Mouse (Mus musculus) monocyte, adult 2 months (primary cell): ENCODE measurements around the gene Ak5.
"Not testable (repeated sequence)": the region's sequence is repeated elsewhere in the genome, so short reads cannot be mapped to it uniquely, and the experiment has no call there.

Experiments used
- DNase-seq, 2 experiments: peaks; one replicate each; pipeline ENCODE4 v3.0.0; 2022; ENCODE audit warnings: low spot score in 2 of 2, low read depth in 1 of 2

The Ak5 gene

GRCm38 (mm10) chr3:152668239-152668638, at the start of gene Ak5:
TSS of gene Ak5 (minus strand) at chr3:152668360.
- DNase-seq: no peak

- DNase-seq: peak; percentile 62 to 94
These were observed 46.1 kb upstream of the Ak5 start, which contains the start of gene Pigk for GRCm38 (mm10) chr3:152713991-152714902. TSS of gene Pigk (plus strand) at chr3:152714100.

- no peak for DNase-seq
These were observed 44.8 kb upstream of the Ak5 start for GRCm38 (mm10) chr3:152712957-152713356.

GRCm38 (mm10) chr3:152709936-152710335, 41.8 kb upstream of the Ak5 start:
- DNase-seq: no peak

GRCm38 (mm10) chr3:152707321-152707823, 39.2 kb upstream of the Ak5 start:
- DNase-seq: no peak

GRCm38 (mm10) chr3:152706901-152707300, 38.7 kb upstream of the Ak5 start:
- no peak for DNase-seq

GRCm38 (mm10) chr3:152705826-152706225, 37.7 kb upstream of the Ak5 start:
- DNase-seq: no peak

- no peak for DNase-seq
These were observed 34.2 kb upstream of the Ak5 start for GRCm38 (mm10) chr3:152702274-152702843.

- not testable (repeated sequence) for DNase-seq
These were observed 33.4 kb upstream of the Ak5 start for GRCm38 (mm10) chr3:152701536-152701935.

GRCm38 (mm10) chr3:152699261-152699660, 31.1 kb upstream of the Ak5 start:
- no peak for DNase-seq

- no peak for DNase-seq
These were observed 29.9 kb upstream of the Ak5 start for GRCm38 (mm10) chr3:152698017-152698416.

- DNase-seq: no peak
These were observed 26.8 kb upstream of the Ak5 start for GRCm38 (mm10) chr3:152694950-152695349.

GRCm38 (mm10) chr3:152689105-152689504, 20.9 kb upstream of the Ak5 start:
- no peak for DNase-seq

- DNase-seq: no peak
These were observed 20.4 kb upstream of the Ak5 start for GRCm38 (mm10) chr3:152688532-152688931.

- DNase-seq: no peak
These were observed 6.5 kb upstream of the Ak5 start for GRCm38 (mm10) chr3:152674663-152675062.

- no peak for DNase-seq
These were observed 1.6 kb upstream of the Ak5 start for GRCm38 (mm10) chr3:152669783-152670182.

- DNase-seq: no peak
These were observed 633 bp upstream of the Ak5 start for GRCm38 (mm10) chr3:152668793-152669192.

GRCm38 (mm10) chr3:152667356-152668211, 576 bp downstream of the Ak5 start:
- DNase-seq: no peak

GRCm38 (mm10) chr3:152666991-152667355, 1.2 kb downstream of the Ak5 start:
- DNase-seq: no peak

- no peak for DNase-seq
These were observed 9.6 kb downstream of the Ak5 start for GRCm38 (mm10) chr3:152658592-152658991.

- DNase-seq: no peak
These were observed 16.2 kb downstream of the Ak5 start for GRCm38 (mm10) chr3:152651991-152652390.
